Mouse (Mus musculus): ENCODE results near the gene Scml4. TPM values are rescaled to one million over a fixed set of nuclear protein-coding genes. Genes with fewer than 3 reads are reported as not detected.

Scml4 gene
- polyA plus RNA-seq, 1 experiment from 2014 or later: 2.0 TPM

- 0 out of 2 replicates have a peak, but pooled peaks cover 3% of the 10 kb centered on the region for H3K36me3 ChIP-seq (ENCODE audit: control insufficient read depth, insufficient read depth)
- no peak overlapping the region for H3K27ac ChIP-seq (ENCODE audit: low read length)
- 68% methylated on average over 4 of the region's 4 CpGs for WGBS
- H3K4me1 ChIP-seq (ENCODE audit: control insufficient read depth, insufficient read depth, low read length): peaks cover 31% of the 10 kb centered on the region
- H3K4me2 ChIP-seq (ENCODE audit: low read depth, low read length): no peak overlapping the region
- H3K27me3 ChIP-seq (ENCODE audit: control insufficient read depth, insufficient read depth, low read length): no peaks in the 10 kb centered on the region
- no peak for ATAC-seq (replicated peaks; ENCODE audit: extremely low read depth, insufficient read depth, low FRiP score)
- no peak overlapping the region for H3K4me3 ChIP-seq (ENCODE audit: low read length)
- H3K9ac ChIP-seq (ENCODE audit: low read length): no peak overlapping the region
- H3K9me3 ChIP-seq (replicated peaks; ENCODE audit: control insufficient read depth, low read length): no peaks in the 10 kb centered on the region
These were observed 144.9 kb downstream of the Scml4 start for GRCm38 (mm10) chr10:43005031-43005430.

GRCm38 (mm10) chr10:43005677-43006076 is 145.5 kb downstream of the Scml4 start:
- no peak for ATAC-seq (replicated peaks; ENCODE audit: extremely low read depth, insufficient read depth, low FRiP score)
- H3K4me2 ChIP-seq (ENCODE audit: low read depth, low read length): no peak overlapping the region
- 79% methylated on average over 7 of the region's 7 CpGs for WGBS
- no peak overlapping the region for H3K9ac ChIP-seq (ENCODE audit: low read length)
- peaks cover 31% of the 10 kb centered on the region for H3K4me1 ChIP-seq (ENCODE audit: control insufficient read depth, insufficient read depth, low read length)
- no peak overlapping the region for H3K4me3 ChIP-seq (ENCODE audit: low read length)
- no peaks in the 10 kb centered on the region for H3K9me3 ChIP-seq (replicated peaks; ENCODE audit: control insufficient read depth, low read length)
- H3K27me3 ChIP-seq (ENCODE audit: control insufficient read depth, insufficient read depth, low read length): no peaks in the 10 kb centered on the region
- H3K27ac ChIP-seq (ENCODE audit: low read length): no peak overlapping the region
- H3K36me3 ChIP-seq (ENCODE audit: control insufficient read depth, insufficient read depth): 0 out of 2 replicates have a peak, but pooled peaks cover 3% of the 10 kb centered on the region

GRCm38 (mm10) chr10:43006534-43006933 is 146.4 kb downstream of the Scml4 start:
- H3K4me3 ChIP-seq (ENCODE audit: low read length): no peak overlapping the region
- peaks cover 31% of the 10 kb centered on the region for H3K4me1 ChIP-seq (ENCODE audit: control insufficient read depth, insufficient read depth, low read length)
- no peaks in the 10 kb centered on the region for H3K27me3 ChIP-seq (ENCODE audit: control insufficient read depth, insufficient read depth, low read length)
- no peaks in the 10 kb centered on the region for H3K9me3 ChIP-seq (replicated peaks; ENCODE audit: control insufficient read depth, low read length)
- no peak overlapping the region for H3K4me2 ChIP-seq (ENCODE audit: low read depth, low read length)
- H3K36me3 ChIP-seq (ENCODE audit: control insufficient read depth, insufficient read depth): 0 out of 2 replicates have a peak, but pooled peaks cover 3% of the 10 kb centered on the region
- H3K9ac ChIP-seq (ENCODE audit: low read length): no peak overlapping the region
- WGBS: 54% methylated on average over 4 of the region's 4 CpGs
- ATAC-seq (replicated peaks; ENCODE audit: extremely low read depth, insufficient read depth, low FRiP score): peak; percentile 49
- H3K27ac ChIP-seq (ENCODE audit: low read length): peak overlapping the region; percentile 48; the same call in 1 of the 2 replicates

DNA sequence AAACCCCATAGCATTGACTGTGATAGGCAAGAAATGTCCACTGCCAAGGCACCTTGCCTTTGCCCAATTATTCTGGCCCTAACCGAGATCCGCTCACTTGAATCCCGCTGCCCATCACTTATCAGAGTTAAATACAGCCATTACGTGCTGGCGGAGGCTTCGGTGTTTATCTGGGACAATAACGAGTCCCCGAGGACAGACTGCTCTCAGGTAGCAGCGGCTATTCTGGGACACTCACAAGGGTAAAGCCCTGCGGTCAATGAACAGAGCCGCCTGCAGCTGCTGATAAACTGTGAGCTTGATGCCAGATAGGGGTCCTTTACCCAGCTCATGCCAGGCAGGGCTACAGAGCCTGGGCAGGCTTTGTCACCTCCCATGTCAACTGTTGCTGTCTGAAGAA is 147.9 kb downstream of the Scml4 start:
- no peaks in the 10 kb centered on the region for H3K27me3 ChIP-seq (ENCODE audit: control insufficient read depth, insufficient read depth, low read length)
- H3K4me2 ChIP-seq (ENCODE audit: low read depth, low read length): peak overlapping the region; percentile 19; the same call in 1 of the 2 replicates
- H3K9ac ChIP-seq (ENCODE audit: low read length): no peak overlapping the region
- no peak overlapping the region for H3K4me3 ChIP-seq (ENCODE audit: low read length)
- peaks cover 27% of the 10 kb centered on the region for H3K4me1 ChIP-seq (ENCODE audit: control insufficient read depth, insufficient read depth, low read length)
- WGBS: 37% methylated on average over 11 of the region's 11 CpGs
- peak overlapping the region; percentile 80 for H3K27ac ChIP-seq (ENCODE audit: low read length)
- 0 out of 2 replicates have a peak, but pooled peaks cover 3% of the 10 kb centered on the region for H3K36me3 ChIP-seq (ENCODE audit: control insufficient read depth, insufficient read depth)
- H3K9me3 ChIP-seq (replicated peaks; ENCODE audit: control insufficient read depth, low read length): no peaks in the 10 kb centered on the region
- peak; percentile 82 for ATAC-seq (replicated peaks; ENCODE audit: extremely low read depth, insufficient read depth, low FRiP score)

Other genes with a start within 250 kb of the Scml4 start
- gene Sec63, start 98.9 kb upstream of the Scml4 start, polyA plus RNA-seq (2015; fragmentation: Nextera tagmentation; extraction: Ambion mirVana): 14.6 and 15.7 TPM in 2 replicates

All from heart, embryonic 16.5 days (tissue).